Mouse (Mus musculus) testis, adult 2 months (tissue): ENCODE measurements at regions not wholly inside any gene's neighbourhood (a gene's known extent, or its start where the extent isn't known, plus 50 kb on each side); places are given as distances from the start of the nearest gene placed in this dataset.

Source experiments
- H3K27ac ChIP-seq: fragments of 200-500 bp; 2 replicates; pipeline ENCODE4 v1.5.1; 2012; ENCODE audit warnings: low read depth, low read length; ENCODE audit not compliant: control insufficient read depth, insufficient read depth
- H3K27me3 ChIP-seq: fragments of 200-500 bp; 2 replicates; pipeline ENCODE4 v1.6.1; 2012; ENCODE audit warnings: mild to moderate bottlenecking, low read length, moderate library complexity; ENCODE audit not compliant: control insufficient read depth, insufficient read depth
- H3K36me3 ChIP-seq: fragments of 200-500 bp; 2 replicates; pipeline ENCODE4 v1.6.1; 2012; ENCODE audit warnings: mild to moderate bottlenecking, low read length; ENCODE audit not compliant: control insufficient read depth, insufficient read depth
- H3K4me1 ChIP-seq: fragments of 200-500 bp; 2 replicates; pipeline ENCODE4 v1.6.1; 2012; ENCODE audit warnings: low read length; ENCODE audit not compliant: control insufficient read depth, insufficient read depth
- H3K4me3 ChIP-seq: fragments of 200-500 bp; 2 replicates; pipeline ENCODE4 v1.5.1; 2012; ENCODE audit warnings: low read depth, mild to moderate bottlenecking, low read length, moderate library complexity, mixed read lengths; ENCODE audit not compliant: control insufficient read depth
- CTCF ChIP-seq: fragments of 200-500 bp; IDR thresholded peaks from 2 replicates; pipeline ENCODE4 v1.5.1; 2012; ENCODE audit warnings: low read depth, mild to moderate bottlenecking, inconsistent platforms, low read length, moderate library complexity; ENCODE audit not compliant: control insufficient read depth, insufficient read depth, insufficient replicate concordance
- POLR2A ChIP-seq: fragments of 200-500 bp; IDR thresholded peaks from 2 replicates; pipeline ENCODE4 v1.6.1; 2012; ENCODE audit warnings: low read depth, mild to moderate bottlenecking, inconsistent platforms, low read length, moderate library complexity; ENCODE audit not compliant: control insufficient read depth

GRCm38 (mm10) chr11:17324651-17325050 lies 67.3 kb downstream of the C1d start:
- H3K27me3 ChIP-seq = no peaks in the 10 kb centered on the region
- TF ChIP-seq CTCF = no peak
- H3K4me3 ChIP-seq = no peak overlapping the region
- H3K36me3 ChIP-seq = no peaks in the 10 kb centered on the region
- no peaks in the 10 kb centered on the region for H3K4me1 ChIP-seq
- no peak overlapping the region for H3K27ac ChIP-seq

- Histone ChIP-seq H3K27me3 (no peaks in the 10 kb centered on the region), H3K36me3 (no peaks in the 10 kb centered on the region), H3K27ac (no peak overlapping the region), H3K4me1 (no peaks in the 10 kb centered on the region), H3K4me3 (no peak overlapping the region)
- TF ChIP-seq POLR2A = no peak
- TF ChIP-seq CTCF = no peak
These were observed 68.6 kb downstream of the C1d start for GRCm38 (mm10) chr11:17325731-17326646.

GRCm38 (mm10) chr11:17326695-17327094 lies 69.3 kb downstream of the C1d start:
- no peak overlapping the region for H3K4me3 ChIP-seq
- no peaks in the 10 kb centered on the region for H3K4me1 ChIP-seq
- H3K27me3 ChIP-seq = no peaks in the 10 kb centered on the region
- no peak overlapping the region for H3K27ac ChIP-seq
- TF ChIP-seq POLR2A = no peak
- TF ChIP-seq CTCF = no peak
- H3K36me3 ChIP-seq = no peaks in the 10 kb centered on the region

- TF ChIP-seq POLR2A (no peak), CTCF (no peak)
- H3K27me3 ChIP-seq = no peaks in the 10 kb centered on the region
These were observed 94.1 kb downstream of the C1d start for GRCm38 (mm10) chr11:17351476-17351875.

GRCm38 (mm10) chr11:17352148-17353130 lies 95.1 kb downstream of the C1d start:
- H3K36me3 ChIP-seq = no peaks in the 10 kb centered on the region
- H3K27ac ChIP-seq = no peak overlapping the region
- no peaks in the 10 kb centered on the region for H3K4me1 ChIP-seq
- no peak for TF ChIP-seq POLR2A
- no peak for TF ChIP-seq CTCF
- no peak overlapping the region for H3K4me3 ChIP-seq
- no peaks in the 10 kb centered on the region for H3K27me3 ChIP-seq

More at GRCm38 (mm10) chr11:17351476-17351875, 94.1 kb downstream of the C1d start:
- H3K36me3 ChIP-seq = no peaks in the 10 kb centered on the region
- H3K4me3 ChIP-seq = no peak overlapping the region
- no peaks in the 10 kb centered on the region for H3K4me1 ChIP-seq
- no peak overlapping the region for H3K27ac ChIP-seq

- no peaks in the 10 kb centered on the region for H3K36me3 ChIP-seq
- no peak overlapping the region for H3K27ac ChIP-seq
- no peak overlapping the region for H3K4me3 ChIP-seq
- H3K27me3 ChIP-seq = no peaks in the 10 kb centered on the region
- no peaks in the 10 kb centered on the region for H3K4me1 ChIP-seq
- TF ChIP-seq POLR2A (no peak), CTCF (no peak)
These were observed 102.4 kb downstream of the C1d start for GRCm38 (mm10) chr11:17359698-17360254.

- no peaks in the 10 kb centered on the region for H3K4me1 ChIP-seq
- no peak for TF ChIP-seq CTCF
- TF ChIP-seq POLR2A = no peak
- H3K36me3 ChIP-seq = no peaks in the 10 kb centered on the region
- H3K27me3 ChIP-seq = no peaks in the 10 kb centered on the region
- H3K27ac ChIP-seq = no peak overlapping the region
- no peak overlapping the region for H3K4me3 ChIP-seq
These were observed 120.5 kb downstream of the C1d start for GRCm38 (mm10) chr11:17377859-17378258.
